Mouse (Mus musculus) adrenal gland (tissue): Measurements from ENCODE around the gene Tpra1.

ENCODE experiments used
- intact Hi-C: fragments of 180-260 bp; cut with DNase I; formaldehyde crosslinking; loops from one replicate; pipeline ENCODE4 v1.15.1; 2025

The Tpra1 gene

GRCm38 (mm10) chr6:88924502-88925275, 22.6 kb downstream of the Tpra1 start:
- intact Hi-C loops = loop anchor here (5.0 kb wide), 2 partner anchors 438 to 628 kb away; partner anchors contain the start of gene Plxna1

- intact Hi-C loops = loop anchor here (5.0 kb wide), 2 partner anchors 437 to 627 kb away; partner anchors contain the start of gene Plxna1
These were observed 23.7 kb downstream of the Tpra1 start for GRCm38 (mm10) chr6:88925640-88926205.

- intact Hi-C loops = loop anchor here (5.0 kb wide), 2 partner anchors 435 to 625 kb away; partner anchors contain the start of gene Plxna1
These were observed 24.8 kb downstream of the Tpra1 start for GRCm38 (mm10) chr6:88926870-88927269.

- intact Hi-C loops = loop anchor here (5.0 kb wide), 2 partner anchors 435 to 625 kb away; partner anchors contain the start of gene Plxna1
These were observed 25.5 kb downstream of the Tpra1 start for GRCm38 (mm10) chr6:88927595-88927994.

- intact Hi-C loops = loop anchor here (5.0 kb wide), 2 partner anchors 434 to 624 kb away; partner anchors contain the start of gene Plxna1
These were observed 26.0 kb downstream of the Tpra1 start for GRCm38 (mm10) chr6:88928026-88928425.

- intact Hi-C loops = loop anchor here (5.0 kb wide), 2 partner anchors 434 to 624 kb away; partner anchors contain the start of gene Plxna1
These were observed 26.5 kb downstream of the Tpra1 start for GRCm38 (mm10) chr6:88928576-88928975.

- intact Hi-C loops = loop anchor here (5.0 kb wide), 2 partner anchors 433 to 623 kb away; partner anchors contain the start of gene Plxna1
These were observed 27.4 kb downstream of the Tpra1 start for GRCm38 (mm10) chr6:88929451-88929850.

GRCm38 (mm10) chr6:88930049-88930448, 28.0 kb downstream of the Tpra1 start:
- intact Hi-C loops = no loop called here

GRCm38 (mm10) chr6:88931449-88931848, 29.4 kb downstream of the Tpra1 start:
- intact Hi-C loops = no loop called here

GRCm38 (mm10) chr6:88934132-88934531, 32.1 kb downstream of the Tpra1 start:
- intact Hi-C loops = no loop called here

- intact Hi-C loops = loop anchor here (5.0 kb wide), 1 partner anchor 697 kb away; no protein-coding TSS in a partner anchor
These were observed 32.8 kb downstream of the Tpra1 start for GRCm38 (mm10) chr6:88934816-88935215.

GRCm38 (mm10) chr6:88935735-88936276, 33.8 kb downstream of the Tpra1 start:
- intact Hi-C loops = loop anchor here (5.0 kb wide), 1 partner anchor 696 kb away; no protein-coding TSS in a partner anchor

GRCm38 (mm10) chr6:88936342-88937213, 34.5 kb downstream of the Tpra1 start:
- intact Hi-C loops = loop anchor here (5.0 kb wide), 1 partner anchor 696 kb away; no protein-coding TSS in a partner anchor

- intact Hi-C loops = loop anchor here (5.0 kb wide), 1 partner anchor 695 kb away; no protein-coding TSS in a partner anchor
These were observed 35.1 kb downstream of the Tpra1 start for GRCm38 (mm10) chr6:88937214-88937549.

GRCm38 (mm10) chr6:88937971-88938663, 36.1 kb downstream of the Tpra1 start:
- intact Hi-C loops = loop anchor here (5.0 kb wide), 1 partner anchor 694 kb away; no protein-coding TSS in a partner anchor

- intact Hi-C loops = loop anchor here (5.0 kb wide), 1 partner anchor 694 kb away; no protein-coding TSS in a partner anchor
These were observed 36.6 kb downstream of the Tpra1 start for GRCm38 (mm10) chr6:88938664-88939055.

- intact Hi-C loops = loop anchor here (5.0 kb wide), 1 partner anchor 693 kb away; no protein-coding TSS in a partner anchor
These were observed 37.4 kb downstream of the Tpra1 start for GRCm38 (mm10) chr6:88939281-88940089.

GRCm38 (mm10) chr6:88940090-88940916, 38.3 kb downstream of the Tpra1 start:
- intact Hi-C loops = no loop called here
